8 mouse cellular contexts compared by ENCODE assay signal in genomic region chr6:47748306-47748705, GRCm38 (mm10).
A peak's percentile ranks its signal among the peaks of the same experiment; 100 is the strongest.
DNase-seq lines count a peak whose midpoint lies in the region; ATAC-seq and TF ChIP-seq lines count a peak whose summit lies in the region.
"Not testable (repeated sequence)": the region's sequence is repeated elsewhere in the genome, so short reads cannot be mapped to it uniquely, and the experiment has no call there.

No protein-coding gene starts in this region.

- H3K9ac ChIP-seq in embryonic facial prominence, embryonic 15.5 days; intestine, postnatal 0 days (ENCODE audit: low read depth, low read length); lung, embryonic 15.5 days: not testable (repeated sequence)

- 0 out of 2 replicates have a peak, but pooled peaks have one; percentile 14 for TF ChIP-seq CTCF in intestine, postnatal 0 days (IDR thresholded peaks at IDR 0.05; ENCODE audit: low read depth)

- peak; percentile 90 for DNase-seq in adrenal gland, adult 2 months
- peak; percentile 93 for DNase-seq in heart, adult 8-10 months (ENCODE audit: low spot score)
- DNase-seq in left cerebral cortex, adult 11 months (ENCODE audit: low spot score), result peak; percentile 92
- DNase-seq in ovary, postnatal 10 days (ENCODE audit: low spot score), result peak; percentile 82
- peak; percentile 94 for DNase-seq in thymus, postnatal 14 days

- not testable (repeated sequence) for ATAC-seq in embryonic facial prominence, embryonic 15.5 days (ENCODE audit: insufficient number of reproducible peaks, low FRiP score, low TSS enrichment, low read depth); intestine, postnatal 0 days; lung, embryonic 15.5 days (ENCODE audit: borderline replicate concordance, extremely low read depth, low FRiP score, low TSS enrichment)

- WGBS in embryonic facial prominence, embryonic 15.5 days, result 5% methylated on average over 13 of the region's 25 CpGs
- 4% methylated on average over 7 of the region's 25 CpGs for WGBS in intestine, postnatal 0 days
- WGBS in lung, embryonic 15.5 days, result 6% methylated on average over 15 of the region's 25 CpGs

- H3K4me3 ChIP-seq in embryonic facial prominence, embryonic 15.5 days (replicated peaks), result peak overlapping the region; percentile 22
- H3K4me3 ChIP-seq in intestine, postnatal 0 days (ENCODE audit: low read depth, low read length), result peak overlapping the region; percentile 27; the same call in 1 of the 2 replicates
- peak overlapping the region; percentile 26 for H3K4me3 ChIP-seq in lung, embryonic 15.5 days

- H3K9me3 ChIP-seq in embryonic facial prominence, embryonic 15.5 days (replicated peaks); intestine, postnatal 0 days (ENCODE audit: control insufficient read depth); lung, embryonic 15.5 days: not testable (repeated sequence)

- H3K4me2 ChIP-seq in embryonic facial prominence, embryonic 15.5 days (replicated peaks), result peak overlapping the region; percentile 37; the same call in 1 of the 2 replicates
- H3K4me2 ChIP-seq in intestine, postnatal 0 days (replicated peaks; ENCODE audit: low read depth), result peak overlapping the region; percentile 46; the same call in 1 of the 2 replicates
- peak overlapping the region; percentile 51 for H3K4me2 ChIP-seq in lung, embryonic 15.5 days

- H3K27ac ChIP-seq in embryonic facial prominence, embryonic 15.5 days (replicated peaks); intestine, postnatal 0 days (ENCODE audit: low read depth, low read length); lung, embryonic 15.5 days: not testable (repeated sequence)

- not testable (repeated sequence) for H3K27me3 ChIP-seq in embryonic facial prominence, embryonic 15.5 days; intestine, postnatal 0 days (replicated peaks; ENCODE audit: control insufficient read depth, insufficient read depth, low read length); lung, embryonic 15.5 days

- H3K4me1 ChIP-seq in embryonic facial prominence, embryonic 15.5 days; intestine, postnatal 0 days (replicated peaks; ENCODE audit: control insufficient read depth, insufficient read depth, low read length); lung, embryonic 15.5 days: not testable (repeated sequence)

- H3K36me3 ChIP-seq in embryonic facial prominence, embryonic 15.5 days; intestine, postnatal 0 days (ENCODE audit: control insufficient read depth, insufficient read depth); lung, embryonic 15.5 days: not testable (repeated sequence)
